Mouse (Mus musculus) cerebellum, adult 8-10 months (tissue): ENCODE measurements around the gene Pcgf3.
"Not testable (repeated sequence)": the region's sequence is repeated elsewhere in the genome, so short reads cannot be mapped to it uniquely, and the experiment has no call there.

Experiments used
- DNase-seq: peaks from one replicate; pipeline ENCODE4 v3.0.0; 2022

The Pcgf3 gene

DNA sequence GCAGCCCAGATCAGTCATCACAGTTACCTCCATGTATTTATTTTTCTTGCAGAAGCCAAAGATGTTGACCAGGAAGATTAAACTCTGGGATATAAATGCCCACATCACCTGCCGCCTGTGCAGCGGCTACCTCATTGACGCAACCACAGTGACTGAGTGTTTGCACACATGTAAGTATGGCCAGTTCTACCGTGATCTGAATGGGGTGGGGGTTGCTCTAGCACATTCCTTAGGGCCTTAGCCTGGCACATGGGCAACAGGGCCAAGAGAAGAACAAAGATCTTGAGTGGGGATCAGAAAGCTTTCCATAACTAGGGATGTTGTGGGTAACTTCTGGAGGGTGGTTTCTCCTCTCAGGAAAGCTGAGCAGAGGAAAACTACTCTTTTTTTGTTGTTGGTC, 12.7 kb downstream of the Pcgf3 start:
- DNase-seq, result no peak

- DNase-seq, result no peak
Measured at GRCm38 (mm10) chr5:108475977-108476376, 14.9 kb downstream of the Pcgf3 start.

GRCm38 (mm10) chr5:108483006-108483405, 22.0 kb downstream of the Pcgf3 start:
- DNase-seq, result no peak

- peak; percentile 42 for DNase-seq
Measured at GRCm38 (mm10) chr5:108485239-108485638, 24.2 kb downstream of the Pcgf3 start.

GRCm38 (mm10) chr5:108486148-108486547, 25.1 kb downstream of the Pcgf3 start:
- not testable (repeated sequence) for DNase-seq

DNA sequence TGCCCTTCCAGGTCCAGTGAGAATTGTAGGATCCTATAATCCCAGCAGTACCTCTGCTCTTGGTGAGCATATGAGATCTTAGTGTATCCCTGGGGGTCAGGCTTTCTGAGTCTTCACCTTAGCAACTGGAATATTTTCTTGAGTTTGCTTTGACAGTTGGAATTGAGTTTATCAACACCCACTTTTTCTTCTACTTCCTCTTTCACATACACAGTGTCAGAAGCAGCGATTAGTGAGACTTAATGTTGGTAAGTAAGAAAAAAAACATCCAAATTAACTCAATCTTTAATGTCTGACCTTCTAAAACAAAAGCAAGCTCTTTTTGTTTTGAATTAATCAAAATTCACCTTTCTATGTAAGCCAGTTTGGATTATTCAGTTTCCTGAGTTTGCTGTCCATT, 40.5 kb downstream of the Pcgf3 start:
- DNase-seq, result no peak

DNA sequence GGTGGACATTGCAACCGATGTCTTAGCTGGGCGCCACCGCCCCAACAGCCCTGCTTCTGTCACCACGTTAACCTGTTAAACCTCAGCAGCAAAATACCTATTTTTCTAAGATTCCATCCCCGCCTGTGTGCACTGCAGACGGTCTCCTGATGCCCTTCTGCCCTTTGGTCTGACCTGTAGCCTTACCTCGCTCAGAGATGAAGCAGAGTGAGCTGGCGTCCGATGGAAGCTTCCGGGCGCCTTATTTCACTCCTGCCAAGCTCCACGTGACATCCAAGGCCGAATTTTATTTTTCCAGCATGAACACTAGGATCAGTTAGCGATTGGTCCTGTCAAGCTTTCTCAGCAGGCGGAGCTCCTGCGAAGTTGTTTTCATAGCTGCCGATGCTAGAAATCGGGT, 41.3 kb downstream of the Pcgf3 start:
- DNase-seq, result no peak

DNA sequence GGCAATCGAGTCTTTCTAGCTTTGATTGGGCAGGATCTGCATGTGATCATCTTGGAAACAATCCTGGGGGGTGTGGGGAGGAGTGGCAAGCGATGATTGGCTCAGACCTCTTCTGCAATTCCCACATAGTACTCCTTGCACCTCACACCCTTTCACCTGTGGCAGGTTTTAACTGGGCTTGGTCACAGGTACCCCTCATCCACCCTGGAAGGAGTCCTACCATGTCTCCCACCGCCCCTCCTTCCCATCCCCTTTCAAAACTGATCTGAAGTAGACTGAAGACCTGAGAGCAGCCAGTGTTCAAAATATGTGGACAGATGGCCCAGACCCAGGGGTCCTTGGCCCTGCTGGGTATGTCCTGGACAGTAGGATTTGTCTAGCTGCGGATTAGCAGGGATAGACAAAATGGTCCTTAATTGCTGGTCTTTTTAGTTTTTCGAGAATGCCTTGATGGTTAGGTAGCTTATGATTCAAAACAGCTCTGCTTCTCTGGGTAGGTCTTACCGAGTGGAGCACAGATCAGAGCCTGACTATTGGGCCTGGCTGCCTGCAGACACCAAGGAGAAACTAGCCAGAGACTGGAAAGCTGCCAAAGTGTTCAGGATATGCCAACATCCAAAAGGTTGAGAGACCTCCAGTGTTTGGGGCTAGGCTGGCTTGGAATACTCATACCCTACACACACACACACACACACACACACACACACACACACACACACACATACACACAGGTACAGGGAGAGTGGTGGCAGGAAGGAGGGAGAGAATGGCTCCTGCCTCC, 54.7 kb downstream of the Pcgf3 start:
- peak; percentile 70 for DNase-seq

DNA sequence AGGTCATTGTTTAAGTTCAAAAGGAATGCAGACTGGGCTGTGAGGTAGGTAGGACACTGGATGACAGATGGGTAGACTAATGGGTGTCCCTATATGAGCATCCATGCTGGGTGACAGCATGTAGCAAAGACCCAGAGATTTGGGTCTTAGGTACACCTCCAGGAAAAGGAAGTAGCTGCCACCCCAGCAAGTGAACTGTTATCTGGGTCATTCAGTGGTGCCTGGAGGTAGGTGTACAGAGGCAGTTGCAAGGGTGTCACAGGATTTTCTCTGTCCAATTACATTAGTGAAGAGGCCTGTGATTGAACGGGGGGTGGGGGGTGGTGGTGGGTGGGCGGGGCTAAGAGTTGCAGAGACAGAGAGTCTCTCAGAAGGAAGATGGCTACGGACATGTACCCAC, 55.6 kb downstream of the Pcgf3 start:
- no peak for DNase-seq

GRCm38 (mm10) chr5:108518106-108518885, 57.3 kb downstream of the Pcgf3 start:
- peak; percentile 60 for DNase-seq

- DNase-seq, result no peak
Measured at GRCm38 (mm10) chr5:108518951-108519350, 57.9 kb downstream of the Pcgf3 start.

DNA sequence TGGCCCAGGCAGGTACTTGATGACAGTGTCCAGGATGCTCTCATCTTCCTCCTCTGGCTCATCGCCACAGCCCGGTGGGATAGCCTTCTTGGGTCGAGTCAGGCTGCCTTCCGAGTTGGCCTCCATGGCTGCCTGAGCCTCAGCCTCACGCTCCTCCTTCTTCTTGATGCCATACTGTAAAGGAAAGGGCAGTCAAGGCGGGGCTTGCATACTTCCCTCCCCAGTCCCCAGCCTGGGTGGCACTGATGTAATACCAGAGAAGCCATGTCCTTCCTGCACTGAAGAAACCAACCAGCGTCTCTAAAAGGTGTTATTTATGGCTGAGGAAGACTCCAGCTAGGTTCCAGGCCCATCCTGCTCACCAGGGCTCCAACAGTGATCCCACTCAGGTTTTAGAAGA, 59.1 kb downstream of the Pcgf3 start:
- no peak for DNase-seq

GRCm38 (mm10) chr5:108521016-108521415, 60.0 kb downstream of the Pcgf3 start:
- DNase-seq, result no peak

DNA sequence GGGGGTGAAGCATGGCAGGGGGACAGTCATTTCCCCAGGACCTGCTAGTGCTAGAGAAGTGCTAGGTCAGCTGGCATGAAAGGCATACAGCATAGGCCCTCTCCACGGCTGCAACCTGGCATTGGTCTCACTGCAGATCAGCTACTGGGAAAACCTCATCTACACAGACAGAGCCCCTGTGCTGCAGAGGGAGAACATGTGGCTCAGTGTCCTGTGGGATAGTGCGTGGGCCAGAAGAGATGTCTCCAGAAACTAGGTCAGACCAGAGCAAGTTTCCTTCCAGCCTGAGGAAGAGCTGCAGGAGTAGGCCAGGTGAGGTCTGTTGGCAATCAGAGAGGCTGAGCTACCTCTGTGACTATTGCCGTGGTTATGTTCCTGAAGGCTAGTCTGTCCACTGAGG, 60.9 kb downstream of the Pcgf3 start:
- DNase-seq, result no peak

- DNase-seq, result no peak
Measured at GRCm38 (mm10) chr5:108522597-108522996, 61.6 kb downstream of the Pcgf3 start.

DNA sequence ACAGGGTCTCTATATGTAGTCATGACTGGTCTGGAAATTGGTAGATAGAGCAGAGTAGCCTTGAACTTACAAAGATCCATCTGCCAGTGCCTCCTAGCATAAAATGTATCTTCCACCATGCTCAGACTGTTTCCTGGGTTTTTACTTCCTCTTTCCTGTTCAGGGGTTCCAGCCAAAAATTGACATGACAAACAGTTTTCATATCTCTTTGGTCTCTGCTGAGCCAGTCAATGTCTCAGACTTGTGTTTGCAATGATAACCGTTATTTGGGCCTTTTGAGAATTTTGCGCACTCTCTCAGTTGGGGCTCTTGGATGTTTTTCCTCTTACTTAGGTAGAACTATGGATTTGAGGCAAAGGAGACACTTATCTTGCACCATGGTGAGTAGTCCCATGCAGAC, 73.2 kb downstream of the Pcgf3 start:
- no peak for DNase-seq

DNA sequence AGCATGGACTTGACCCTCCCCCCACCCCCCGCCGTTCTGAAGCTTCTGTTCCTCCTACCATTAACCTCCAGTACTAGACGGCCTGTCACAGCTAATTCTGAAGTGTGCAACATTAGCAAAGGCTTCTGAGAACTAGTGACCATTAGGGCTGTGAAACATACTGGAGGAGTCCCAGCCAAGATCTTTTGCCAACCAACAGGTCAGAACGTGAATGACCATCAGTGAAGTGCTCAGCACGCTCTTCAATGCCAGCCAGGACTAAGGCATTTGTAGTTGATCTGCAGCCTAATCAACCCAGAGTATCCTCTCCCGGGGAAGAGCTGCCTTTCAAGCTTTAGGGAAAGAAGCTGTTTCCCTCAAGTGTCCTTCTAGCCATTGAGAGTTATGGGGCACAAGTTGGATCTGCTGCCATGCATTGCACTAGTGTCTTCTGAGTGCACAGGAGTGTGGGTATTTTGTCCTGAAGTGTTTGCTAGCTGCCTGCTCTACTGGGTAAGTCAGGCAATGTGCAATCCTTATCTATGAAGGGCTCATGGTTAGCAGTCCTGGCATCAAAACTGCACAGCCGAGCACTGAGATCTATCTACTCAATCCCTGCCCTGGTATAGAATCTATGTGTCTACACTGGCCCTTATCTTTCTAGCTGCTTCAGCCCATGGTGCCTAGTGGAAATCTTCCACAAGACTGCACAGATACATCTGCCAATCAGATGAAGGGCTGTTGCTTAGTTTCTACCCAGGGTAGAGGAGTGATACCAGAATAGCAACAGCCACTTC, 82.7 kb downstream of the Pcgf3 start:
- no peak for DNase-seq

- DNase-seq, result no peak
Measured at GRCm38 (mm10) chr5:108547636-108548035, 86.6 kb downstream of the Pcgf3 start.

DNA sequence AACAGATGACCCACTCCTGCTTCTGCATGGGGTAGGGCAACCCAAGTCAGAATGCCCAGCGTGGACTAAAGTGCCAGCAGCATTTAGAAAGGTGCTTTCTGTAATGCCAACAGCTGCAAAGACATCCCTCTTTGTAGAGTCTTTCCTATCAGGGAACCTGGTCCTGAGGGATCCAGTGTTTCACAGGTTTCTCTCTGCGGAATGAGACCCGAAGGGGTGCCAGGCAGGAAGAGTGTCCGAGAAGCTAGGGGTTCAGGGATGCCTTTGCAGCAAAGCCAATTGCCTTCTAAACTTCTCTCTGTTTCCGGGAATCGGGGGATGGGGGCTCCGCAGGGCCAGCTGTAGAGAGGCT, 88.1 kb downstream of the Pcgf3 start:
- DNase-seq, result no peak

DNA sequence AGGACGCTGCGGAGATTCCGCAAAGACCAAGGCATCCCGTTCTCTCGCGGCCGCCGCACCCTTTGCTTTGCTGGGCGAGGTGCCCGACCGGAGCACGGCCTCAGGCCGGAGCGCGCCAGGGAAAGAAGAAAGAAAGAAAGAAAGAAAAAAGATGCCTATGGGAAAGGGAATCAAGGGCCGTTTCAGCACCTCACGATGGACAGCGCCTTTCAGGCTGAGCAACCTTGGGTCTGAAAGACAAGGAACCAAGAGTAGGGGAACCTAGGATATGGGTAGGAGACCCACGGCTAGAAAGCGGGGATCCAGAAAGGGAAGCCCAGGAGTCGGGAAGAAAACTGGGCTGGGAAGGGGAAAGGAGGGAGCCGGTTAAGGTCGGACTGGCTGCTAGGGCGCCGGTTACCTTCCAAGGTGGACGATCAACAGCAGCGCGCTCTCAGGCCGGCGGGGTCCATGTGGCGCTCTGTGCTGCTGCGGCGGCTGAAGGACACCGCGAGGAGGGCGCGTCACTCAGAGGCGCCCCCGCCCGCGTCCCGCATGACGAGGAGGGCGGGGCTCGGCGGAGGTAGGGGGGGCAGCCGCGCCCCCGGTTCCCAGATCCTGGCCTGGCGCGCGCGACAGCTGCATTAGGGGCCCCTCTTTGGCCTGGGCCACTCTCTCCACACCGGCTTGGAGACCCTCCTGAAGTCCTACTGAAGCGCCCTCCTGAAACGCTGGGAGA, 88.6 kb downstream of the Pcgf3 start, which contains the start of gene Cplx1:
TSS of gene Cplx1 (minus strand) at position 536 of the 718 bp plus-strand sequence.
- peak; percentile 81 for DNase-seq

DNA sequence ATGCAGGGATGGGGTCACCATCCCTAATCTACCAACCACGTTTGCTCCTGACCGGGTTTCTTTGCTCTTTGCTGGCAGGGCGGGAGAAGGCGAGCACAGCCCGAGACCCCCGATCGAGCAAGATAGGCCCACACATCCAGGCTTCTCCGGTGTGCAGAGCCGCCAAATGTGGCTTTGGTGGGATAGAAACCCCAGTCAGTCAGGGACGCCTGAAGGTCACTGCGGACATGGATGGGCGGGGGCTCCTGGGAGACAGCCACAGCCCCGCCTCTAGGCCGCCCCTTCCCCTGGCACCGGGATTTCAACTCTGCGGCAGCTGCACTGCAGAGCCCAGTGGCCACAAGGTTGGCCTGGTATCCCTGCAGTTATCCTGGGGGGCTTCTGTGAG, 89.2 kb downstream of the Pcgf3 start:
- no peak for DNase-seq

DNA sequence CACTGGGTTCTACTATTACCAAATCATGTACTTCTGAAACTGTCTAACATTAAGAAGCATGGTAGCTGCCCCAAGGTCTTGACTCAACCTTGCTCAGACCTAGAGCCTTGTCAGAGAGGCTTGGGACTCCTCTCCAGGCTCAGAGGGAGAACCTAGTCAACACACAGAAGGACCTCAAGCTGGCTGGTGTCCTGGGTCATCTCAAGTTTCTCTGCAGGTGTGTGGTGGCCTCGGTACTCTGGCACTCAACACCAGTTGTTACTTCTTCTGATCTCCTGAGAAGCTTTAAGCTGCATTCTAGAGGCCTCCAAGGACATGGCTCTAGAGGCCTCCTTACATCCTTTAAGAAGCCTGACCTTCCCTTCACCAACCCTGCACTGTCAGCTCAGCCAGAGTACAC, 93.0 kb downstream of the Pcgf3 start:
- no peak for DNase-seq
